Mouse (Mus musculus) liver, embryonic 14.5 days (tissue): Measurements from ENCODE around the gene D1Pas1.

Experiments
- CTCF ChIP-seq: IDR thresholded peaks from 2 replicates; pipeline ENCODE4 v1.5.1; 2016; ENCODE audit warnings: antibody characterized with exemption, low read depth, control low read depth
- EP300 ChIP-seq: IDR thresholded peaks from 2 replicates; pipeline ENCODE4 v1.6.1; 2016; ENCODE audit warnings: antibody characterized with exemption, low read depth

- TF ChIP-seq CTCF (no peak), EP300 (no peak)
Measured at GRCm38 (mm10) chr1:186991473-186991872, 24.3 kb downstream of the D1Pas1 start.
